Mouse (Mus musculus): Measurements from ENCODE around the gene Itgb2. TPM values are rescaled to one million over a fixed set of nuclear protein-coding genes. Genes with fewer than 3 reads are reported as not detected.

Gene Itgb2
- total and polyA plus RNA-seq, 3 experiments: 7.1 to 11.6 (median 11.2) TPM

DNA sequence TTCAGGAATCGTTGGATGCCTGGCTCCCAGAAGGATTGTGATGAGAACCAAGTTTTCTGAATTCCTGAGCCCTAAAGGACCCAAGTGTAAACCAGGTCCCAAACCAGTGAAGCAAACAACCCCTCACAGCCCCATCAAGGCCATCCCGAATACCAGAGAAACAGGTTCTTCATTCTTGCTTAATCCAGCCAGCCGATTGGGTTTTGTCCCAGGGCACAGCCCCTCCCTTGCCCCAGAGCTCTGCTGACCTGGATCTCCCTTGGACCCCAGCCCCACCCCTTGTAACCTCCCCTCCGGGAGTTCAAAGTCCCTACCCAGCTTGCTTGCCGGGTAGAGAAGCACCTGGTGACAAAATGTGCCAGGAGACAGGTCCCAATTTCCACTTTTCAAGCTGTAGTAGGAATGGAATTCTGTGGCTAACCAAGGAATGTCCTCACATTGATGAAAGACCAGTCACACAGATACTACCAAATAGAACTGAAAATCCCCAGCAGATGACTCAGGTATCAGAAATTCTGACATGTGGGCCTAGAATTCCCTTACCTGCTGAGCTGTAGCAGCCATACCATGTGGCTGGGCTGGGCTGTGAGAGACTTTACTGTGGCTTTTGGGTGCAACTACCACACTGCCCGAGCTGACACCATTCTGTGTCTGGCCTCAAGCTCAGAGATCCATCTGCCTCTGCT is 40.1 kb downstream of the Itgb2 start:
- H3K36me3 ChIP-seq (ENCODE audit: control insufficient read depth, insufficient read depth, low read length): no peaks in the 10 kb centered on the region
- H3K4me3 ChIP-seq: no peak overlapping the region
- H3K27ac ChIP-seq: no peak overlapping the region
- no peak overlapping the region for H3K9ac ChIP-seq (ENCODE audit: low read depth, low read length)
- H3K27me3 ChIP-seq (ENCODE audit: control insufficient read depth, insufficient read depth, low read length): no peaks in the 10 kb centered on the region
- H3K4me1 ChIP-seq (ENCODE audit: control insufficient read depth, insufficient read depth, low read length): no peaks in the 10 kb centered on the region
- DNase-seq: no peak
- 52% methylated on average over 6 of the region's 6 CpGs for WGBS
- intact Hi-C loops (cut with DNase I): loop anchor here (5.0 kb wide), 1 partner anchor 288 kb away; no protein-coding TSS in a partner anchor
- TF ChIP-seq EP300 (IDR thresholded peaks at IDR 0.05; ENCODE audit: insufficient read depth, low read depth, low read length) (no peak), POLR2A (IDR thresholded peaks at IDR 0.05; ENCODE audit: insufficient read depth, low read depth, low read length) (no peak), CTCF (IDR thresholded peaks at IDR 0.05) (no peak)
- H3K79me2 ChIP-seq (replicated peaks; ENCODE audit: control insufficient read depth, insufficient read depth, low read length): no peaks in the 10 kb centered on the region

GRCm38 (mm10) chr10:77572225-77572624 is 42.2 kb downstream of the Itgb2 start:
- Histone ChIP-seq H3K79me2 (replicated peaks; ENCODE audit: control insufficient read depth, insufficient read depth, low read length) (no peaks in the 10 kb centered on the region), H3K4me1 (ENCODE audit: control insufficient read depth, insufficient read depth, low read length) (no peaks in the 10 kb centered on the region), H3K36me3 (ENCODE audit: control insufficient read depth, insufficient read depth, low read length) (no peaks in the 10 kb centered on the region), H3K27ac (no peak overlapping the region), H3K9ac (ENCODE audit: low read depth, low read length) (no peak overlapping the region), H3K27me3 (ENCODE audit: control insufficient read depth, insufficient read depth, low read length) (no peaks in the 10 kb centered on the region), H3K4me3 (no peak overlapping the region)
- DNase-seq: no peak
- TF ChIP-seq CTCF (IDR thresholded peaks at IDR 0.05): peak; percentile 52
- TF ChIP-seq EP300 (IDR thresholded peaks at IDR 0.05; ENCODE audit: insufficient read depth, low read depth, low read length): no peak
- intact Hi-C loops (cut with DNase I): no loop called here
- WGBS: 18% methylated on average over 3 of the region's 3 CpGs

DNA sequence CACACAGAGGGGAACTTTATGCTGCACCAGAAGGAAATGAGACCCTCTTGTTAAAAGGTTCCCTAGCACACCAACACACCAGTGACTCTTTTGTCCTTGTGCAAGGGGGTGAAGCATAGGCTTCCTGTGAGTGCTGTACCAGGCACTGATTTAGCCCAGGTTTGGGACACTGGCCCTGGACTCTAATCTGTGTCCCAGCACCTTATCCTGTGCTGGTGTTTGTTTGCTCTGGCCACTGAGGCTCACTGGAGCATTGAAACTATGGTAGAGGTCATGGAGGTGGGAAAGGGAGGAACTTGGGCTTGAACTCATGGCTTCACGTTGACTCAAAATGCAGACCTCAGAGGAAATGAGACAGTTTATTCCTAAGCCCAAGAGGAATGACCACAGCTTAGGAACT is 43.1 kb downstream of the Itgb2 start:
- H3K27me3 ChIP-seq (ENCODE audit: control insufficient read depth, insufficient read depth, low read length): no peaks in the 10 kb centered on the region
- no peak for DNase-seq
- no peak for TF ChIP-seq POLR2A (IDR thresholded peaks at IDR 0.05; ENCODE audit: insufficient read depth, low read depth, low read length)
- no peak for TF ChIP-seq EP300 (IDR thresholded peaks at IDR 0.05; ENCODE audit: insufficient read depth, low read depth, low read length)
- TF ChIP-seq CTCF (IDR thresholded peaks at IDR 0.05): no peak
- H3K4me3 ChIP-seq: no peak overlapping the region
- no peak overlapping the region for H3K27ac ChIP-seq
- H3K4me1 ChIP-seq (ENCODE audit: control insufficient read depth, insufficient read depth, low read length): no peaks in the 10 kb centered on the region
- no peaks in the 10 kb centered on the region for H3K79me2 ChIP-seq (replicated peaks; ENCODE audit: control insufficient read depth, insufficient read depth, low read length)
- no peak overlapping the region for H3K9ac ChIP-seq (ENCODE audit: low read depth, low read length)
- no peaks in the 10 kb centered on the region for H3K36me3 ChIP-seq (ENCODE audit: control insufficient read depth, insufficient read depth, low read length)
- WGBS: 57% methylated on average over 1 of the region's 1 CpGs
- intact Hi-C loops (cut with DNase I): no loop called here

- DNase-seq: peak in 1 of 2 experiments; percentile 19
- H3K4me1 ChIP-seq (ENCODE audit: control insufficient read depth, insufficient read depth, low read length): peaks cover 12% of the 10 kb centered on the region
- TF ChIP-seq POLR2A (IDR thresholded peaks at IDR 0.05; ENCODE audit: insufficient read depth, low read depth, low read length): no peak
- no peak for TF ChIP-seq EP300 (IDR thresholded peaks at IDR 0.05; ENCODE audit: insufficient read depth, low read depth, low read length)
- intact Hi-C loops (cut with DNase I): loop anchor here (5.0 kb wide), 1 partner anchor 163 kb away; the partner anchor contains the start of gene Adarb1
- H3K79me2 ChIP-seq (replicated peaks; ENCODE audit: control insufficient read depth, insufficient read depth, low read length): no peaks in the 10 kb centered on the region; the same call in 1 of the 2 replicates
- H3K27ac ChIP-seq: peak overlapping the region; percentile 18; the same call in 1 of the 2 replicates
- H3K27me3 ChIP-seq (ENCODE audit: control insufficient read depth, insufficient read depth, low read length): no peaks in the 10 kb centered on the region
- peaks cover 9% of the 10 kb centered on the region for H3K36me3 ChIP-seq (ENCODE audit: control insufficient read depth, insufficient read depth, low read length)
- no peak overlapping the region; the same call in 1 of the 2 replicates for H3K4me3 ChIP-seq
- no peak overlapping the region for H3K9ac ChIP-seq (ENCODE audit: low read depth, low read length)
- WGBS: 39% methylated on average over 10 of the region's 10 CpGs
Measured at GRCm38 (mm10) chr10:77580027-77580920, 50.2 kb downstream of the Itgb2 start.

- no peak for DNase-seq
- Histone ChIP-seq H3K27ac (peak overlapping the region; percentile 91), H3K4me1 (ENCODE audit: control insufficient read depth, insufficient read depth, low read length) (peaks cover 14% of the 10 kb centered on the region), H3K27me3 (ENCODE audit: control insufficient read depth, insufficient read depth, low read length) (no peaks in the 10 kb centered on the region), H3K36me3 (ENCODE audit: control insufficient read depth, insufficient read depth, low read length) (peaks cover 9% of the 10 kb centered on the region), H3K4me3 (peak overlapping the region; percentile 65), H3K79me2 (replicated peaks; ENCODE audit: control insufficient read depth, insufficient read depth, low read length) (no peaks in the 10 kb centered on the region; the same call in 1 of the 2 replicates), H3K9ac (ENCODE audit: low read depth, low read length) (peak overlapping the region; percentile 63)
- TF ChIP-seq EP300 (IDR thresholded peaks at IDR 0.05; ENCODE audit: insufficient read depth, low read depth, low read length) (no peak), POLR2A (IDR thresholded peaks at IDR 0.05; ENCODE audit: insufficient read depth, low read depth, low read length) (no peak), CTCF (IDR thresholded peaks at IDR 0.05) (no peak)
- 2% methylated on average over 8 of the region's 8 CpGs for WGBS
- intact Hi-C loops (cut with DNase I): loop anchor here (5.0 kb wide), 1 partner anchor 164 kb away; the partner anchor contains the start of gene Adarb1
Measured at GRCm38 (mm10) chr10:77581023-77581407, 51.0 kb downstream of the Itgb2 start.

Data from heart, adult 2 months (tissue).